ENCODE assay signal across 8 mouse cellular contexts in genomic region chr3:55241730-55242421, GRCm38 (mm10). TPM values are rescaled to one million over a fixed set of nuclear protein-coding genes. Genes with fewer than 3 reads are reported as not detected.
A peak's percentile ranks its signal among the peaks of the same experiment; 100 is the strongest.
DNase-seq lines count a peak whose midpoint lies in the region; TF ChIP-seq lines count a peak whose summit lies in the region.

TSS of gene Dclk1 (plus strand) at chr3:55242364.

- no peak for TF ChIP-seq CTCF in cortical plate, adult 2 months (IDR thresholded peaks at IDR 0.05; ENCODE audit: extremely low read depth, insufficient read depth, low read length)

- TF ChIP-seq POLR2A in cortical plate, adult 2 months (IDR thresholded peaks at IDR 0.05; ENCODE audit: extremely low read depth, insufficient read depth, low read length): no peak

- H3K27me3 ChIP-seq in midbrain, embryonic 10.5 days (ENCODE audit: low read depth, poor library complexity, severe bottlenecking): peaks cover 28% of the 10 kb centered on the region

- peak within 1 kb of the TSS; percentile 76 for H3K27ac ChIP-seq in cortical plate, adult 2 months (ENCODE audit: insufficient read depth, low read length)
- peak within 1 kb of the TSS; percentile 94 for H3K27ac ChIP-seq in midbrain, embryonic 10.5 days (replicated peaks)

- peaks cover 2% of the 10 kb centered on the region; the same call in 1 of the 2 replicates for H3K4me1 ChIP-seq in cortical plate, adult 2 months (ENCODE audit: control insufficient read depth, insufficient read depth, low read length)
- peaks cover 30% of the 10 kb centered on the region for H3K4me1 ChIP-seq in midbrain, embryonic 10.5 days

- peak; percentile 6 for DNase-seq in adrenal gland, adult 8-10 months
- no peak for DNase-seq in adrenal gland, postnatal 36 days
- peak; percentile 71 to 76 for DNase-seq in heart, adult 9 months (ENCODE audit: low spot score in 2 of 2)
- DNase-seq in left cerebral cortex, adult 8-10 months (ENCODE audit: low spot score in 2 of 2): no peak
- no peak for DNase-seq in midbrain, embryonic 10.5 days (ENCODE audit: low spot score)
- no peak for DNase-seq in right cerebral cortex, postnatal 4 days
- no peak for DNase-seq in cerebellum, postnatal 10 days

- 35% methylated on average over 10 of the region's 10 CpGs for WGBS in midbrain, embryonic 10.5 days

- H3K36me3 ChIP-seq in midbrain, embryonic 10.5 days: 0 out of 2 replicates have a peak, but pooled peaks cover 1% of the 10 kb centered on the region

- H3K9me3 ChIP-seq in midbrain, embryonic 10.5 days (replicated peaks): no peaks in the 10 kb centered on the region

- peak within 1 kb of the TSS; percentile 82 for H3K4me3 ChIP-seq in cortical plate, adult 2 months (ENCODE audit: insufficient read depth, low read length)
- H3K4me3 ChIP-seq in midbrain, embryonic 10.5 days: peak within 1 kb of the TSS; percentile 81

RNA-seq across cellular contexts. Expression of gene Dclk1, which starts in this region (rescaled TPM):
- 1 to 10 TPM; 1.7 to 3.7 (median 2.4) TPM for total RNA-seq in adrenal gland, adult 8-10 months (2022)
- total RNA-seq in adrenal gland, postnatal 36 days (2021): 1 to 10 TPM; 3.6 to 5.2 TPM
- polyA plus RNA-seq in cortical plate, adult 2 months (2012; rRNA removed): 333 and 339 TPM in 2 replicates
- 100 to 1,000 TPM; 716 to 851 (median 782) TPM for total RNA-seq in left cerebral cortex, adult 8-10 months (2022)
- polyA plus RNA-seq in midbrain, embryonic 10.5 days (2016; fragmentation: Nextera tagmentation; extraction: Ambion mirVana): 42.2 and 72.4 TPM in 2 replicates

Comparison
In these comparisons a context has a peak if more than half of its experiments do, and no peak if none do; other contexts are left out.
1. RNA of gene Dclk1 (total RNA-seq): 716 to 851 TPM in left cerebral cortex, adult 8-10 months; 3.6 to 5.2 TPM in adrenal gland, postnatal 36 days and 1.7 to 3.7 TPM in adrenal gland, adult 8-10 months; every median in the first group is over 100 times any median in the second.
2. DNase-seq: peak in adrenal gland, adult 8-10 months (single experiment) and heart, adult 9 months (2 of 2); none in adrenal gland, postnatal 36 days (0 of 2), left cerebral cortex, adult 8-10 months (0 of 2), midbrain, embryonic 10.5 days (single experiment), right cerebral cortex, postnatal 4 days (single experiment) and cerebellum, postnatal 10 days (0 of 2).